In the genomic region with DNA sequence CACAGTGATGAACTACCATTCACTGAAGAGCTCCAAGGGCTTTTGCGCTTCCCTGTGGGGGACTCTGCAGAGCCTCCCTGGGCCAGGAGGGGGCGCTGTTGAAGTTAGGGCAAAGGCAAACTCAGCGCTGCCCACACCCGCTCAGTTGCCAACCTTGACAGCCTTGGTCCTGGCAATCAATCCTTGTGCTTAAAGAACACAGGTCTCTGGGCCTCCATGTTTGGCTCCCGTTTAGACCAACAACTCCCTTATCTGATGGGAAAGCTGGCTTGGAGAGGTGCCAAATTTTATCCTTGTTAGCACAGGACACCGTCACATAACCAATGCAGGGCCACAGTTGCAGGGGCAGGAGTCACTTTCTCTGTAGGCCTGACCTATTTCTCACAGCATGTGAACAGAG, we compare ENCODE assay signal across 7 mouse cellular contexts. TPM values are rescaled to one million over a fixed set of nuclear protein-coding genes. Genes with fewer than 3 reads are reported as not detected.
DNase-seq lines count a peak whose midpoint lies in the region; ATAC-seq and TF ChIP-seq lines count a peak whose summit lies in the region.

No protein-coding gene starts in this region.

- DNase-seq in liver, adult 2 months (ENCODE audit: extremely low read depth, low read depth, low spot score): peak; percentile 97
- DNase-seq in adrenal gland, postnatal 4 days (ENCODE audit: low spot score in 2 of 2): peak; percentile 21 to 36
- DNase-seq in thymus, postnatal 10 days (ENCODE audit: low spot score in 2 of 2): peak; percentile 62 to 81
- no peak for DNase-seq in right cerebral cortex, adult 18-20 months

- H3K27ac ChIP-seq in liver, adult 2 months (replicated peaks; ENCODE audit: insufficient read depth, low read depth, low read length): no peak overlapping the region
- no peak overlapping the region for H3K27ac ChIP-seq in liver, embryonic 12.5 days
- H3K27ac ChIP-seq in liver, embryonic 15.5 days (replicated peaks): no peak overlapping the region

- H3K27me3 ChIP-seq in liver, adult 2 months (ENCODE audit: control insufficient read depth, insufficient read depth, low read length): peaks cover 18% of the 10 kb centered on the region
- H3K27me3 ChIP-seq in liver, embryonic 12.5 days (replicated peaks): peaks cover 83% of the 10 kb centered on the region
- H3K27me3 ChIP-seq in liver, embryonic 15.5 days: peaks cover 61% of the 10 kb centered on the region

- H3K36me3 ChIP-seq in liver, adult 2 months (ENCODE audit: control insufficient read depth, insufficient read depth, low read length): no peaks in the 10 kb centered on the region
- H3K36me3 ChIP-seq in liver, embryonic 12.5 days: no peaks in the 10 kb centered on the region
- no peaks in the 10 kb centered on the region for H3K36me3 ChIP-seq in liver, embryonic 15.5 days (replicated peaks)

- TF ChIP-seq CTCF in liver, adult 2 months (IDR thresholded peaks at IDR 0.05; ENCODE audit: low read depth, low read length): peak; percentile 71

- H3K9me3 ChIP-seq in liver, embryonic 12.5 days (replicated peaks): no peaks in the 10 kb centered on the region
- H3K9me3 ChIP-seq in liver, embryonic 15.5 days (replicated peaks): no peaks in the 10 kb centered on the region

- no peaks in the 10 kb centered on the region for H3K79me2 ChIP-seq in liver, adult 2 months (ENCODE audit: control insufficient read depth, insufficient read depth, low read length)

- H3K4me1 ChIP-seq in liver, adult 2 months (ENCODE audit: control insufficient read depth, insufficient read depth, low read length): peaks cover 2% of the 10 kb centered on the region
- H3K4me1 ChIP-seq in liver, embryonic 12.5 days: peaks cover 7% of the 10 kb centered on the region; the same call in 1 of the 2 replicates
- H3K4me1 ChIP-seq in liver, embryonic 15.5 days (replicated peaks): peaks cover 11% of the 10 kb centered on the region; the same call in 1 of the 2 replicates

- WGBS in liver, adult 2 months: 28% methylated on average over 6 of the region's 6 CpGs
- 51% methylated on average over 6 of the region's 6 CpGs for WGBS in liver, embryonic 12.5 days (ENCODE audit: insufficient replicate concordance)
- 51% methylated on average over 6 of the region's 6 CpGs for WGBS in liver, embryonic 15.5 days (ENCODE audit: insufficient replicate concordance)

- ATAC-seq in liver, embryonic 12.5 days: no peak
- ATAC-seq in liver, embryonic 15.5 days (ENCODE audit: insufficient read depth): peak; percentile 42; the same call in 1 of the 2 replicates
- no peak for ATAC-seq in activated CD4-positive, CD25-positive, alpha-beta regulatory T cell, adult 4 months

- no peak overlapping the region for H3K9ac ChIP-seq in liver, adult 2 months (ENCODE audit: low read depth, low read length)
- no peak overlapping the region for H3K9ac ChIP-seq in liver, embryonic 12.5 days
- no peak overlapping the region for H3K9ac ChIP-seq in liver, embryonic 15.5 days

- no peak overlapping the region for H3K4me2 ChIP-seq in liver, embryonic 12.5 days
- no peak overlapping the region for H3K4me2 ChIP-seq in liver, embryonic 15.5 days

- TF ChIP-seq POLR2A in liver, adult 2 months (IDR thresholded peaks at IDR 0.05; ENCODE audit: extremely low read depth, insufficient read depth, low read length): no peak

- H3K4me3 ChIP-seq in liver, adult 2 months (ENCODE audit: insufficient read depth, low read depth, low read length): no peak overlapping the region
- no peak overlapping the region for H3K4me3 ChIP-seq in liver, embryonic 12.5 days
- H3K4me3 ChIP-seq in liver, embryonic 15.5 days (replicated peaks): no peak overlapping the region

RNA-seq across cellular contexts. Expression of gene Gm45623, which starts 2.2 kb away (rescaled TPM):
- not detected in 2 replicates for total RNA-seq in liver, adult 2 months (2014; rRNA removed)
- not detected in 2 replicates for polyA plus RNA-seq in liver, adult 2 months (2012; rRNA removed)
- polyA plus RNA-seq in liver, embryonic 12.5 days (2016; fragmentation: Nextera tagmentation; extraction: Ambion mirVana): not detected in 2 replicates
- total RNA-seq in adrenal gland, postnatal 4 days (2021): under 1 TPM in 1 of 2 experiments, not detected in 1; 0.28 TPM
- polyA plus RNA-seq in liver, embryonic 15.5 days (2015; fragmentation: Nextera tagmentation; extraction: Ambion mirVana): not detected in 2 replicates
- not detected for polyA plus RNA-seq in activated CD4-positive, CD25-positive, alpha-beta regulatory T cell, adult 4 months (2017; shearing (Covaris generic))

RNA-seq across cellular contexts. Expression of gene Smad5, which starts 53.1 kb away (rescaled TPM):
- total RNA-seq in liver, adult 2 months (2014; rRNA removed): 13.1 and 15.2 TPM in 2 replicates
- 8.9 and 10.0 TPM in 2 replicates for polyA plus RNA-seq in liver, adult 2 months (2012; rRNA removed)
- 7.3 TPM in 2 replicates for polyA plus RNA-seq in liver, embryonic 12.5 days (2016; fragmentation: Nextera tagmentation; extraction: Ambion mirVana)
- 10 to 100 TPM; 80.4 to 81.3 TPM for total RNA-seq in adrenal gland, postnatal 4 days (2021)
- 3.3 and 3.8 TPM in 2 replicates for polyA plus RNA-seq in liver, embryonic 15.5 days (2015; fragmentation: Nextera tagmentation; extraction: Ambion mirVana)
- polyA plus RNA-seq in activated CD4-positive, CD25-positive, alpha-beta regulatory T cell, adult 4 months (2017; shearing (Covaris generic)): 10 to 100 TPM in 1 of 2 experiments, 1 to 10 TPM in 1; 9.0 to 11.7 TPM
